Comparison of ENCODE assay signal across 8 mouse cellular contexts in the genomic region with DNA sequence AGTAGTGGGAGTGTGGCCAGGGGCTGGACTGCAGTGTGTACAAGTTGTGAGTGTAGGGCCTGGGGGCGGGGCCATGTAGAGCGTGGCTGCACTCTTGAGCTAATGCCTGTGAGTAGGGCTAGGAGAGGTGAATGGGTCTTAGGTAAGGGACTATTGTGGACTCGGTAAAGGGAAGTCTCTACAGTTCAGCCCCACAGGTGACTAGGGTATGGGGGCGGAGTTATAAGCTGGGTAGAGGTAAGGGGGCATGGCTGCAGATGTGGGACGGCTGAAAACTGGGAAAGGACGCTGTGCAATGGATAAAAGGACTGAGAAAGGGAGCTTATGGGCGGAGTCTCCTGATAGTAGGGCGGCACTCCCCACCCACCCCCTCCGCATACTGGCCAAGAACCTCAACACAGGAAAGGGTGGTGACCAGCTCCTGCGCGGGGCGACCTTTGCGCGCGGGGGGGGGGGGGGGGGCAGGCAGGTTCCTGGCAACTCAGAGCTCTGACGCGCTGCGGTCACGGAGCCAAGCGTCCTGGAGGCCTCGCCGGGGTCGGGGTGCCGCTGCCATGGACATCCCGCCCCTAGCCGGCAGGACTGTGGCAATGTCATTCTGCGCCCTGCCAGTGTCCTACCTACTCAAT. TPM values are rescaled to one million over a fixed set of nuclear protein-coding genes. Genes with fewer than 3 reads are reported as not detected.
A peak's percentile ranks its signal among the peaks of the same experiment; 100 is the strongest.
DNase-seq lines count a peak whose midpoint lies in the region; ATAC-seq lines count a peak whose summit lies in the region.

A gene (plus strand): TSS at position 484 of the 629 bp plus-strand sequence.

- peak; percentile 51 to 69 for DNase-seq in adrenal gland, adult (ENCODE audit: inconsistent age in 2 of 2, low spot score in 1 of 2)
- no peak for DNase-seq in adrenal gland, postnatal 4 days (ENCODE audit: low spot score in 2 of 2)
- peak; percentile 10 for DNase-seq in heart, postnatal 25 days (ENCODE audit: low spot score)
- DNase-seq in kidney, postnatal 36 days: peak; percentile 80 to 90
- peak; percentile 34 for DNase-seq in yolk sac, embryonic 10.5 days (ENCODE audit: low spot score)
- no peak for DNase-seq in layer of hippocampus, adult 11-12 months (ENCODE audit: low spot score)

- ATAC-seq in erythroid progenitor cell, adult 5-6 weeks (replicated peaks; ENCODE audit: low FRiP score, poor library complexity, severe bottlenecking): peak; percentile 50; the same call in 1 of the 2 replicates
- ATAC-seq in megakaryocyte, adult 5-6 weeks (ENCODE audit: poor library complexity, severe bottlenecking): peak; percentile 67

- intact Hi-C loops in heart, postnatal 25 days (cut with DNase I): no loop called here

RNA-seq across cellular contexts. Expression of the gene that starts here (rescaled TPM):
- 1 to 10 TPM in 1 of 2 experiments, under 1 TPM in 1; 0.53 to 4.8 TPM for total RNA-seq in adrenal gland, postnatal 4 days (2021)
- total RNA-seq in erythroid progenitor cell, adult 5-6 weeks (2015; ENCODE audit: low replicate concordance): 1.3 TPM in 1 of 2 replicates, not detected in the other
- not detected in 2 replicates for total RNA-seq in erythroid progenitor cell, adult 5-6 weeks (2017; ENCODE audit: low replicate concordance)
- 1 to 10 TPM; 1.1 to 1.3 TPM for total RNA-seq in heart, postnatal 25 days (2021)
- total RNA-seq in megakaryocyte, adult 5-6 weeks (2015): not detected in 2 replicates
- total RNA-seq in megakaryocyte, adult 5-6 weeks (2017): not detected in 2 replicates

Comparison
In these comparisons a context has a peak if more than half of its experiments do, and no peak if none do; other contexts are left out.
1. DNase-seq: peak in adrenal gland, adult (2 of 2), heart, postnatal 25 days (single experiment), kidney, postnatal 36 days (2 of 2) and yolk sac, embryonic 10.5 days (single experiment); none in adrenal gland, postnatal 4 days (0 of 2) and layer of hippocampus, adult 11-12 months (single experiment).
2. Peak in ATAC-seq in megakaryocyte, adult 5-6 weeks; RNA of the gene not detected or under 1 TPM.